Mouse (Mus musculus): Measurements from ENCODE around the gene Ankrd28.

Ankrd28 gene

DNA sequence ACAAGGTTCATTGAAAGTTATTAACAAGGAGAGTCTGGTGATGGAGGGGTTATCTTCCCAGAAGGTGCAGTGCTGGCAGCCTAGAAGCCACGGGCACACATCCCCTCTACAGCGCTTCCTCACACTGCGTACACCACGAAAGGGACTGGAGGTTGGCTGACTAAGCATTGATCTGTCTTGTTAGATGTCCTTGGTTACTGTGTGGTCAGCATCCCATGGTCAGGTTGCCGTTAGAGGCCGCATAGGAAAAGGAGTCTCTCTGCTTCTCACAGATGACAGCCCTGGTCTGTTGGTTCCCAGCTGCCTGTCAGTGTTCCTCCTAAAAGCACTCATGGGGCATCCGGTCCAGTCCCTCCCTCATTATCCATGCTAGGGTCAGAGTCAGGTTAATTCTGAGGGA lies 179.2 kb downstream of the Ankrd28 start:
- DNase-seq (ENCODE audit: low spot score in 2 of 2), result no peak

DNA sequence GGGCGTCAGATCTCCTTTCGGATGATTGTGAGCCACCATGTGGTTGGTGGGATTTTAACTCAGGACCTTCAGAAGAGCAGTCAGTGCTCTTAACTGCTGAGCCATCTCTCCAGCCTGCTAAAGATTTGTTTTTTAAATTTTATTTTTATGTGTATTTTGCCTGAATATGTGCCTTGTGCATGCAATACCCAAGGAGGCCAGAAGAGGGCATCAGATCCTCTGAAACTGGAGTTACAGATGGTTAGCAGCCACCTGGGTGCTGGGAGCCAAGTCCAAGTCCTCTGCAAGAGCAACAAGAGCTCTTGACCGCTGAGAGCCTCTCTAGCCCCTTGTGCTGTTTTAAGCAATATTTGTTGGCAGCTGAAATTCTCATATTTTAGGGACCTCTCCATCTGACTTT lies 180.1 kb downstream of the Ankrd28 start:
- DNase-seq (ENCODE audit: low spot score in 2 of 2), result no peak
